Mouse (Mus musculus): ENCODE measurements around the gene Nfu1. TPM values are rescaled to one million over a fixed set of nuclear protein-coding genes. Genes with fewer than 3 reads are reported as not detected.
"Not testable (repeated sequence)": the region's sequence is repeated elsewhere in the genome, so short reads cannot be mapped to it uniquely, and the experiment has no call there.

Gene Nfu1
- polyA plus RNA-seq, 1 experiment, result 65.4 TPM

DNA sequence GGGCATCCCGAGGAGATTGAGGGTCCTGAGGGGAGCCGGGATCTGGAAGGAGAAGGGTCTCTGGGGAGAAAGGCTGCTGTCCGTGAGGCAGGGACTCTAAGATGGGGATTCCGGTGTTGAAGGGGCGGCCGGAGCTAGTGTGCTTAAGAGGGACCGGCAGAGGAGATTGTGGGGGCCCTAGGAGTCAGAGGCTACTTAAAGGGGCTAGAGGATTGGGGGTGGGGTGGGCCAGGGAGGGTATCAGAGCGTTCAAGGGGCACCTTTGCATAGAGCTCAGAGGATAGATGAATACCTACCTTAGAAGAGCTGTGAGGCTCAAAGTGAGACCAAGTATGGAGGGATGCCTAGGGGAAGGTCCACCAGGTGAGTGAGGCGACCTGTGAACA, 34.1 kb downstream of the Nfu1 start:
- TF ChIP-seq CTCF (IDR thresholded peaks at IDR 0.05; ENCODE audit: control insufficient read depth, insufficient read depth, low read length), result no peak
- no peak for TF ChIP-seq POLR2A (IDR thresholded peaks at IDR 0.05; ENCODE audit: borderline replicate concordance, control insufficient read depth, low read depth, low read length)
- peaks cover 1% of the 10 kb centered on the region; the same call in 1 of the 2 replicates for H3K4me1 ChIP-seq (ENCODE audit: control insufficient read depth, insufficient read depth, low read length)
- peak overlapping the region; percentile 96 for H3K27ac ChIP-seq (ENCODE audit: control insufficient read depth, insufficient read depth, low read depth, low read length, poor library complexity)
- peak overlapping the region; percentile 88 for H3K4me3 ChIP-seq (replicated peaks; ENCODE audit: control insufficient read depth, low read depth, low read length)
- WGBS, result 10% methylated on average over 9 of the region's 9 CpGs

DNA sequence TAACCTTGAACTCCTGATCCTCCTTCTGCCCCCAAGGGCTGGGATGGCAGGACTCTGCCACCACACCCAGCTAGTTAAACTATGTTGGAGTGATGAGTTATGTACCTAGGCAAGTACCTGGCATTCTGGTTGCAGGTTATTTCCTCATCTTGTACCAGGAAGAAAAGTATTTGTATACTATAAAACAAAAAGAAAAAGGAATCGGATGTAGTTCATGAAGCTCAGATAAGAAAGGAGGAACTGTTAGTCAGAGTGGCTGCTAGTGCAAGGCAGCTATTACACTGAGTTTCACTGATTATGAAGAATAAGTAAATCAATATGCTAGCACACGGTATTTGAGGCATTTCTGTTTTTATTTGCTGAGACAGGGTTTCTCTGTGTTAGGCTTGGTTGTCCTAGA, 35.9 kb downstream of the Nfu1 start:
- H3K4me1 ChIP-seq (ENCODE audit: control insufficient read depth, insufficient read depth, low read length), result peaks cover 1% of the 10 kb centered on the region; the same call in 1 of the 2 replicates
- 45% methylated on average over 2 of the region's 2 CpGs for WGBS
- TF ChIP-seq CTCF (IDR thresholded peaks at IDR 0.05; ENCODE audit: control insufficient read depth, insufficient read depth, low read length) (no peak), POLR2A (IDR thresholded peaks at IDR 0.05; ENCODE audit: borderline replicate concordance, control insufficient read depth, low read depth, low read length) (no peak)

DNA sequence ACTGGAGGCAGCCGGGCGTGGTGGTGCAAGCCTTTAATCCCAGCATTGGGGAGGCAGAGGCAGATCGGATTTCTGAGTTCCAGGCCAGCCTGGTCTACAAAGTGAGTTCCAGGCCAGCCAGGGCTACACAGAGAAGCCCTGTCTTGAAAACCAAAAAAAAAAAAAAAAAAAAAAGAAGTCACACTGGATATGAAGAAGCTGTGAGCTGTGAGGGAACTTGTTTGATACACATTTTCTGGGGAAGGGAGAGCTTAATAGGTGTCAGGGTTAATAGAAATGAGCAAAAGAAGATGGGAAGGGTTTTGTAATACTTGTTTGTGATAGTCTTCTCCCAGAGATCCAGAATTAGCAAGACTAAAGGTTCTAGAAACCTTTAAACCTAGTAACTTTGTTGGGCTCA, 36.5 kb downstream of the Nfu1 start:
- Histone ChIP-seq H3K4me3 (replicated peaks; ENCODE audit: control insufficient read depth, low read depth, low read length) (no peak overlapping the region), H3K27ac (ENCODE audit: control insufficient read depth, insufficient read depth, low read depth, low read length, poor library complexity) (no peak overlapping the region), H3K4me1 (ENCODE audit: control insufficient read depth, insufficient read depth, low read length) (peaks cover 1% of the 10 kb centered on the region; the same call in 1 of the 2 replicates)
- TF ChIP-seq CTCF (IDR thresholded peaks at IDR 0.05; ENCODE audit: control insufficient read depth, insufficient read depth, low read length) (no peak), POLR2A (IDR thresholded peaks at IDR 0.05; ENCODE audit: borderline replicate concordance, control insufficient read depth, low read depth, low read length) (no peak)
- WGBS, result 88% methylated on average over 3 of the region's 3 CpGs

More for the DNA sequence above, 35.9 kb downstream of the Nfu1 start:
- H3K4me3 ChIP-seq (replicated peaks; ENCODE audit: control insufficient read depth, low read depth, low read length), result no peak overlapping the region
- H3K27ac ChIP-seq (ENCODE audit: control insufficient read depth, insufficient read depth, low read depth, low read length, poor library complexity), result no peak overlapping the region

DNA sequence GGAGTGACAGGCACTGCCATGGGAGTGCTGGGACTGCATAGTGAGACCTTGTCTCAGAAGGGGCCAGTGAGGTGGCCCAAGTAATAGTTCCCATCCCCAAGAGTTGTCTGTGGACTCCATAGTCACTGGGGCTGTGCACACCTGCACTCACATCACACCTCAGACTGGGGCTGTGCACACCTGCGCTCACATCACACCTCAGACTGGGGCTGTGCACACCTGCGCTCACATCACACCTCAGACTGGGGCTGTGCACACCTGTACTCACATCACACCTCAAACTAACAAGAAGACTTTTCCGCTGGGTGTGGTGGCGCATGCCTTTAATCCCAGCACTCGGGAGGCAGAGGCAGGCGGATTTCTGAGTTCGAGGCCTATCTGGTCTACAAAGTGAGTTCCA, 39.7 kb downstream of the Nfu1 start:
- WGBS, result 90% methylated on average over 7 of the region's 7 CpGs
- H3K4me1 ChIP-seq (ENCODE audit: control insufficient read depth, insufficient read depth, low read length); H3K27ac ChIP-seq (ENCODE audit: control insufficient read depth, insufficient read depth, low read depth, low read length, poor library complexity); H3K4me3 ChIP-seq (replicated peaks; ENCODE audit: control insufficient read depth, low read depth, low read length): not testable (repeated sequence)

DNA sequence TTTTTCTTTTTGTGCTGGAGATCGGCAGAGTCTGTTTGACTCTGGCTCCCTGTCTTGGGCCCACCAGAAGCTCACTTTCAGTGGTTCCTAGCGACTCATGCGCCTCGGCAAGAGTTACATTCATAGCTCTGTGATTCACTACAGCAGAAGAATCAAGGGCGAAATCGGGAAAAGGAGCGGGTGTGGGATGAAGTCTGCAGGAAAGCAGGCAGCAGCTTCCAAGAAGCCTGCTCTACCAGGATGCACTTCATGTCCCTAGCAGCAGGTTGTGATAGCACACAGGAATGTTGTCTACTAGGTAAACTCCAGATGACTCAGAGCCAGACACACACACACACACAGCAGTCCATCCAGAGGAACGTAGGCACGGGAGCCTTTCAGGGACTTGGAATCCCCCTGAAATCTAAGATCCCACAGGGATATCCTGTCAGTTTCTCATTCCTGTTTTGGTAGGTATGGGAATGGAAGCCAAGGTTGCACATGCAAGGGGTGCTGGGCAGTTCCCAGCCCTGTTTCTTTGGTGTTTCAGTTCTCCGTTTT, 42.9 kb downstream of the Nfu1 start:
- H3K4me1 ChIP-seq (ENCODE audit: control insufficient read depth, insufficient read depth, low read length), result no peaks in the 10 kb centered on the region

DNA sequence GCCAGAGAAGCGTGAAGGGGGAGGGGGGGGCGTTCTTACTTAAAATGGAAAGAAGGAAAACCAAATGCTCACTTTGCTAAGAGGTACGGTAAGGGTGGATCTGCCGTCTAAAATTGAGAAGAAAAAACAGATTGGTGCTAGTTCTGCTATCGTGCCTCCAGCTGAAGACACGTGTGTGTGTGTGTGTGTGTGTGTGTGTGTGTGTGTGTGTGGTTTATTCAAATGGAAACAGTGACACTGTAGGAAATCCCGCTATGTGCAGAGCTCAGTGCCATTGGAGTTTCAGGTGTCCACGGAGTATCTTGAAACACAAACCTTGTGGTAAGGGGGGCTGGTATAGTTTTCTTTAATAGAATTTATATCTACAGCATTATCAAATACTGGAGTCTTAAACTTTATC, 45.2 kb downstream of the Nfu1 start:
- TF ChIP-seq CTCF (IDR thresholded peaks at IDR 0.05; ENCODE audit: control insufficient read depth, insufficient read depth, low read length), result no peak
- TF ChIP-seq POLR2A (IDR thresholded peaks at IDR 0.05; ENCODE audit: borderline replicate concordance, control insufficient read depth, low read depth, low read length), result no peak
- Histone ChIP-seq H3K4me3 (replicated peaks; ENCODE audit: control insufficient read depth, low read depth, low read length) (no peak overlapping the region), H3K4me1 (ENCODE audit: control insufficient read depth, insufficient read depth, low read length) (no peaks in the 10 kb centered on the region), H3K27ac (ENCODE audit: control insufficient read depth, insufficient read depth, low read depth, low read length, poor library complexity) (no peak overlapping the region)
- WGBS, result 90% methylated on average over 8 of the region's 8 CpGs

More for the DNA sequence above, 42.9 kb downstream of the Nfu1 start:
- no peak overlapping the region for H3K27ac ChIP-seq (ENCODE audit: control insufficient read depth, insufficient read depth, low read depth, low read length, poor library complexity)
- no peak overlapping the region for H3K4me3 ChIP-seq (replicated peaks; ENCODE audit: control insufficient read depth, low read depth, low read length)
- TF ChIP-seq CTCF (IDR thresholded peaks at IDR 0.05; ENCODE audit: control insufficient read depth, insufficient read depth, low read length) (no peak), POLR2A (IDR thresholded peaks at IDR 0.05; ENCODE audit: borderline replicate concordance, control insufficient read depth, low read depth, low read length) (no peak)
- WGBS, result 90% methylated on average over 10 of the region's 10 CpGs

DNA sequence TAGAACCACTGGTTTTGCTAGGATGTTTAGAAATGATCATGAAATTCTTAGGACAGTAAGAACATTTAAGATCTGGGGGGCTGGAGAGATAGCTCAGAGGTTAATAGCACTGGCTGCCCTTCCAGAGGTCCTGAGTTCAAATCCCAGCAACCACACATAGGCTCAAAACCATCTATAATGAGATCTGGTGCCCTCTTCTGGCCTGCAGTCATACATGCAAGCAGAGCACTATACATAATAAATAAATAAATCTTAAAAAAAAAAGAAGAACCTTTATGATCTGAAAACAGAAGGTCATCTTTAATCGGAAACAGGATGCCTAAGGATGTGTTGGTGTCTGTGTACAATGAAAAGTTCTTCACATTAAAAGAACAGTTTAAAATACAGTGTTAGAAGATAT, 50.7 kb downstream of the Nfu1 start:
- 81% methylated on average over 1 of the region's 1 CpGs for WGBS
- no peak for TF ChIP-seq POLR2A (IDR thresholded peaks at IDR 0.05; ENCODE audit: borderline replicate concordance, control insufficient read depth, low read depth, low read length)
- no peak for TF ChIP-seq CTCF (IDR thresholded peaks at IDR 0.05; ENCODE audit: control insufficient read depth, insufficient read depth, low read length)
- Histone ChIP-seq H3K4me3 (replicated peaks; ENCODE audit: control insufficient read depth, low read depth, low read length) (no peak overlapping the region), H3K4me1 (ENCODE audit: control insufficient read depth, insufficient read depth, low read length) (no peaks in the 10 kb centered on the region), H3K27ac (ENCODE audit: control insufficient read depth, insufficient read depth, low read depth, low read length, poor library complexity) (no peak overlapping the region)

DNA sequence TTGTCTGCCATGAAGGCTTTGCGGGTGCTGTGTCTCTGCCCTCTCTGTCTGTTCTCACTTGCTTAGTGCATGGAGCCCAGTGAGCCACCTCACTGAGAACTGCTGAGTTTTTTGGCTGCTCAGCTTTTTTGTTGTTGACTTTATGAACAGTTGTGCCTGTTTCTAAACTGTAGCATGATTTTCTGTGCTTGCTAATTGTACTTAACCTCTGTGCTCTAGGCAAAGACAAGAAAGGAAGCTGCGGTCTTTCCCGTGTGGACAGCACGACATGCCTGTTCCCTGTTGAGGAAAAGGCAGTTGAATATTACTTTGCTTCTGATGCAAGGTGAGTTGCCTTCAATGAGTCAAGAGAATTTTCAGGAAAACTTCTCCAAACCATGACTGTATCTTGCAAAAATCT, 54.5 kb downstream of the Nfu1 start:
- no peak for TF ChIP-seq CTCF (IDR thresholded peaks at IDR 0.05; ENCODE audit: control insufficient read depth, insufficient read depth, low read length)
- TF ChIP-seq POLR2A (IDR thresholded peaks at IDR 0.05; ENCODE audit: borderline replicate concordance, control insufficient read depth, low read depth, low read length), result no peak
- WGBS, result 84% methylated on average over 4 of the region's 4 CpGs
- H3K27ac ChIP-seq (ENCODE audit: control insufficient read depth, insufficient read depth, low read depth, low read length, poor library complexity), result no peak overlapping the region
- H3K4me1 ChIP-seq (ENCODE audit: control insufficient read depth, insufficient read depth, low read length), result no peaks in the 10 kb centered on the region
- no peak overlapping the region for H3K4me3 ChIP-seq (replicated peaks; ENCODE audit: control insufficient read depth, low read depth, low read length)

DNA sequence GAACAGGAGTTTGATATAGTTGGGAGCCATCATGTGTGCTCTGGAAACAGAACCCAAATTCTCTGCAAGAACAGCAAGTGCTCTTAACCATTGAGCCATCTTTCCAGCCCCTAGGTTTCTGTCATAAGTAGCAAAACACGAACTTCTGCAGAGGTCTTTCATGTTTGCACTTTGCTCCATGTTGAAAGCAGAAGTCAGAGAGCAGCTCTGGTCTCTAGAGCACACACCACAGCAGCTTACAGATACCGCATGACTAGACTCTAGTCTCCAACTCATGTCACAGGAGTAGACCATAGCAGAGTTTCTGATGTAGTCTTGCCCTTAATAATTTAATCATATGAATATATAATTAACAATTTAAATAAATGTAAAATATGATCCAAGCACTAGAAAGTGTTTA, 59.2 kb downstream of the Nfu1 start:
- H3K4me1 ChIP-seq (ENCODE audit: control insufficient read depth, insufficient read depth, low read length), result no peaks in the 10 kb centered on the region
- no peak overlapping the region for H3K4me3 ChIP-seq (replicated peaks; ENCODE audit: control insufficient read depth, low read depth, low read length)
- WGBS, result 63% methylated on average over 2 of the region's 2 CpGs
- TF ChIP-seq POLR2A (IDR thresholded peaks at IDR 0.05; ENCODE audit: borderline replicate concordance, control insufficient read depth, low read depth, low read length), result no peak
- no peak for TF ChIP-seq CTCF (IDR thresholded peaks at IDR 0.05; ENCODE audit: control insufficient read depth, insufficient read depth, low read length)
- H3K27ac ChIP-seq (ENCODE audit: control insufficient read depth, insufficient read depth, low read depth, low read length, poor library complexity), result no peak overlapping the region

Data from bone marrow, adult 2 months (tissue).